Mouse (Mus musculus) thymus, adult 18-20 months (tissue): ENCODE results near the gene Hpf1.
A peak's percentile ranks its signal among the peaks of the same experiment; 100 is the strongest.

Experiments used
- DNase-seq, 2 experiments: peaks; one replicate each; pipeline ENCODE4 v3.0.0; 2022; ENCODE audit warnings: mixed read lengths in 2 of 2

Hpf1 gene

GRCm38 (mm10) chr8:60889843-60890519, at the start of gene Hpf1:
TSS of gene Hpf1 (plus strand) at chr8:60890418.
- peak; percentile 92 to 94 for DNase-seq

GRCm38 (mm10) chr8:60842388-60842787, 47.8 kb upstream of the Hpf1 start:
- DNase-seq: no peak

DNA sequence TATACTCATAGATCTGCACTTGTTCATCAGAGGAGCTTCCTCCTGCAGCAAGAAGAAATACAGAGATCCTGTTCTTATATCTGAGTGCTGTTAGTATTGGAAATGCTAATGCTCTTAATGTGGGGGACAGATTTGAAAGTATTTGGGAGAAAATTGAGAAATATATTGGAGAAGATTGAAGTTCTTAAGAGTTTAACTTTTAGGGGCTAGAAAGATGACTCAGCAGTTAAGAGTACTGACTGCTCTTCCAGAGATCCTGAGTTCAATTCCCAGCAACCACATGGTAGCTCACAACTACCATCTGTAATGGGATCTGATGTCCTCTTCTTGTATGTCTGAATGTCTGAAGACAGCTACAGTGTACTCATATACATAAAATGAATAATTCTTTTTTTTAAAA, 32.7 kb upstream of the Hpf1 start:
- DNase-seq: no peak

DNA sequence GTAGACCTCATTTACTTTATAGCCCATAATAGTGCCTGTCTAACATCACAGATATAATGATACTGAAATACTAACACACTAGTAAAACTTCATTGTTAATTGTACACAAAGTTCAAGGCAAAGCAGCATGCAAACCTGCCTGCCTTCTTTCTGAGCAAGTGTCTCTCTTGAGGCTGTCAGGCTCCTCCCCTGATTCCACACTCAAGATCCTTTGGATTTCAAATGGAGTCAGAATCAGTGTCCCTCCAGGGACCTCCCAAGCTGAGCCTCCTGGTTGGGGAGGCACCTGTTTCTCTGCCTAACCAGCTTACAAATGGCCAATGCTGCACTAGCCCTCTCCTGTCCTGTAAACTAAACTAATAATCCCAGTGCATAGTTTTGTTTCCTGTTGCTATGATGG, 32.1 kb upstream of the Hpf1 start:
- no peak for DNase-seq

- no peak for DNase-seq
These were observed 31.2 kb upstream of the Hpf1 start for GRCm38 (mm10) chr8:60858911-60859476.

GRCm38 (mm10) chr8:60859605-60860004, 30.6 kb upstream of the Hpf1 start:
- DNase-seq: no peak

- DNase-seq: no peak
These were observed 29.5 kb upstream of the Hpf1 start for GRCm38 (mm10) chr8:60860749-60861148.

DNA sequence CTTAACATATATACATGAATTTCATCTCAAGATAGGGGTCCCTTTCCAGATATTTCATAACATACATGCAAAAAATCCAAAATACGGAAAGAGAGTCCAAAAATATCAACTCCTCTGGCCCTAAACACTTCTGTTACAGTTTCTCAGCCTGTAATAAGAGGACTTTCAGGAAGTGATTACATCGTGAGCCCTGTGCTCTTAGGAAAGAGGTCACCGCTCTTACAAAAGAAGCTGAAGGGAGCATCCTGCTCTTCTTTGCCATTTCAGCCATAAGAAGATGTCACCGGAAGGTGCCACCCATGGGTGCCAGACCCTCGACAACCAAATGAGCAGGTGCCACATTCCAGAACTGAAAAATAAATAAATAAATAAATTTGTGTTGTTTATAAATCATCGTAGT, 28.4 kb upstream of the Hpf1 start:
- DNase-seq: no peak

- DNase-seq: no peak
These were observed 25.3 kb upstream of the Hpf1 start for GRCm38 (mm10) chr8:60864875-60865274.

- DNase-seq: no peak
These were observed 24.6 kb upstream of the Hpf1 start for GRCm38 (mm10) chr8:60865504-60866114.

DNA sequence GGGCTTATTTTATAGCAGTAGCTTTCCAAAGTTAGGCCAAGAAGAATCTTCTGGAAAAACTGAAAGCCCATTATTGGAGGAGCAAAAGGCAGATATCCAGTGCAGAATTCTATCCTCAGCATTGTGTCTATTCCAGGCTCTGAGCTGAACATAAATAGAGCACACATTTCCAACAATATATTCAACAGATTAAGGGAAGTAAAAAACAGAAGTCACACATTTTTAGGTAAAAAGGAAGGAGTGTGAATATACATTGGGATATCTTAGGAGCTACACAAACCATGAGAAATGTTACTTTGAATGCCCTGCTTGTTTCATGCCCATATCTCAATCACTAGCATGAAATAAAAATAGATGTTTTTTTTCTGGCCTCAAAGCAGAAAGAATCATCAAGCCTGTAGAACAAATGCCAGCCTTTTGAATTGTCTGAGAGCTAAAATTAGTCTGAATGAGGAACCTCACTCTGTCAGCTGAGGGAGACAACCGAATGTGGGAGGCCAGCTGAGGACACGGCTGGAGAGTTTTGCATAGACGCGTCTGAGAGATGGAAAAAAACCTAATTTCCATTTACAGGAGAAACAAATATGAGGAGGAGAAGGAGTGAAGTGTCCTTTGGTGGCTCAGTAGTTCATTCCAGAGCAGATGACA, 22.6 kb upstream of the Hpf1 start:
- DNase-seq: no peak

- DNase-seq: no peak
These were observed 21.8 kb upstream of the Hpf1 start for GRCm38 (mm10) chr8:60868236-60868965.

DNA sequence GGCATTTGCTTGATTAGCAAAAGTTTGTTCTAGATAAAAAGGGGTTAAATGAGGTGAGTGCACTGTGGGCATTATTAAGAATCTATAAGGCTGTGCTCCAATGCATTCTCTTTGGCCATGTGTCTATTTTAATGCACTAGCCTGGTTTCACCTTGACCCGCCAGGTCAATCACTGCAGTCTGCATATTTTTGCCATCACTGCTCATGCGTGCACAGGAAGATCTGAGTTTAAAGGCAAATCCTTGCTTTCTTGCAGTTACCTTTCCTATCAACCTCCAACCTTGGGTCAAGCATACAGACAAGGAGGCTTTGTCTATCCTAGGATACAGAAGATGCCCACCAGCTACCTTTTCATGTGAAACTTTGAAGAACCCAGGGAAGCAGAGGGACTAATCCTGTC, 20.5 kb upstream of the Hpf1 start:
- no peak for DNase-seq

GRCm38 (mm10) chr8:60870231-60871193, 19.7 kb upstream of the Hpf1 start:
- no peak for DNase-seq

DNA sequence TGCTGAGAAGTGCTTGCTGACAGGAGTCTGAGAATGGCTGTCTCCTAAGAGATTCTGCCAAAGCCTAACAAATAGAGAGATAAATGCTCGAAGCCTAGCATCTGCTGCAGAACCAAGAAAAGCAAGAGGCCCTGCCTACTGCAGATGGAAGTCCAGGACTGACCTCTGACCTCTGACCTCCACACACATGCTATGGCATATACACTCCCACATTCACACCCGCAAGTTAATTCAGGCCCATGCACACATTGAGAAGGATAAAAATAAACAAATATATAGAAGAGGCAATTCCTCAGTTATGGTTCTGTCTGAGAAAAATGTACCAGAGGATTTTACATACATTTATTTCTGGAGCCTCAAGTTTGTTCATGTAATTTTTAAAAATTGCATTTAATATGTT, 11.6 kb upstream of the Hpf1 start:
- DNase-seq: no peak

GRCm38 (mm10) chr8:60883419-60884137, 6.6 kb upstream of the Hpf1 start:
- DNase-seq: no peak

DNA sequence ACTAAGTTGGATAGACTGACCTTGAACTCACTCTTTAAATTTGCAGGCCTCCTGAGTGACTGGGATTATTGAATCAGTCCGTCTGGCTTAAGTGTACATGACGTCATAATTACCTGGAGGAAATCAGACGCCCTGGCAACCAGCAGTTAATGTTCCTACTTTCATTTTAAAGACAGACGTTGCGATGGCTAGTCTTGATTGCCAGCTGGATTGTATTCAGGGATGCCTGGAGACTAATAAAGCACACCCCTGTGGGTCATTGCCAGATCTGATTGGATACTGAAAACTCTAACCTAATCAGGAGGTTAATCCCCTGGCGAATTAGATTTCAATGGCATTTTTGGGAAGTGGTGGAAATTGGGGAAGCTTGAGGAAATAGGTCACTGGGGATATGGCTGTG, 3.5 kb upstream of the Hpf1 start:
- DNase-seq: no peak

- no peak for DNase-seq
These were observed 931 bp upstream of the Hpf1 start for GRCm38 (mm10) chr8:60889131-60889842.

GRCm38 (mm10) chr8:60890520-60890874, 279 bp downstream of the Hpf1 start:
- DNase-seq: no peak

DNA sequence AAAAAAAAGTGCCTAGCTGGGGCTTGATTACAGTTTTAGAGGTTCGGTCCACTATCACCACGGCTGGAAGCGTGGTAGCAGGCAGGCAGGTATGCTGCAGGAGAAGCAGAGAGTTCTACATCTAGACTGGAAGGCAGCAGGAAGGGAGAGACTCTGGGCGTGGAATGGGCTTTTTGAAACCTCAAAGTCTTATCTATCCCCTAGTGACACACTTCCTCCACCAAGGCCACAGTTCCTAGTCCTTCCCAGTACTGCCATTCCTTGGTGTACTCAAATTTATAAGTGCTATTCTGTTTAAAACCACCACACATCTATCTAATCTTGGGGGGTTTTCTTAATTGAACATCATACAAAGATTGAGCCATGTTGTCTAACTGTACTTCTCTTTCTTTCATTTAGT, 1.5 kb downstream of the Hpf1 start:
- DNase-seq: no peak

GRCm38 (mm10) chr8:60895878-60896277, 5.7 kb downstream of the Hpf1 start:
- DNase-seq: no peak
